Mouse (Mus musculus): ENCODE results near the gene Tex44. TPM values are rescaled to one million over a fixed set of nuclear protein-coding genes. Genes with fewer than 3 reads are reported as not detected.
"Not testable (repeated sequence)": the region's sequence is repeated elsewhere in the genome, so short reads cannot be mapped to it uniquely, and the experiment has no call there.

Tex44 gene
- polyA plus RNA-seq, 1 experiment, result 0.74 TPM

GRCm38 (mm10) chr1:86464223-86464874, 38.2 kb downstream of the Tex44 start:
- H3K4me1 ChIP-seq (replicated peaks; ENCODE audit: control insufficient read depth, insufficient read depth, low read length), result no peaks in the 10 kb centered on the region
- TF ChIP-seq POLR2A (IDR thresholded peaks at IDR 0.05; ENCODE audit: control insufficient read depth, extremely low read depth, insufficient read depth, low read length, poor library complexity) (no peak), CTCF (IDR thresholded peaks at IDR 0.05; ENCODE audit: borderline replicate concordance, control insufficient read depth, extremely low read depth, insufficient read depth, low read length, poor library complexity) (no peak)
- no peak overlapping the region for H3K27ac ChIP-seq (ENCODE audit: control insufficient read depth, insufficient read depth, low read length)
- H3K4me3 ChIP-seq (ENCODE audit: control insufficient read depth, insufficient read depth, low read length), result no peak overlapping the region
- no peaks in the 10 kb centered on the region for H3K36me3 ChIP-seq (ENCODE audit: control insufficient read depth, insufficient read depth, low read length)
- no peak for DNase-seq
- 92% methylated on average over 9 of the region's 9 CpGs for WGBS
- no peaks in the 10 kb centered on the region for H3K27me3 ChIP-seq (ENCODE audit: control insufficient read depth, insufficient read depth, low read length)

- Histone ChIP-seq H3K27me3 (ENCODE audit: control insufficient read depth, insufficient read depth, low read length) (no peaks in the 10 kb centered on the region), H3K36me3 (ENCODE audit: control insufficient read depth, insufficient read depth, low read length) (no peaks in the 10 kb centered on the region), H3K4me1 (replicated peaks; ENCODE audit: control insufficient read depth, insufficient read depth, low read length) (no peaks in the 10 kb centered on the region), H3K27ac (ENCODE audit: control insufficient read depth, insufficient read depth, low read length) (no peak overlapping the region), H3K4me3 (ENCODE audit: control insufficient read depth, insufficient read depth, low read length) (no peak overlapping the region)
- no peak for DNase-seq
- WGBS, result 93% methylated on average over 4 of the region's 4 CpGs
- TF ChIP-seq CTCF (IDR thresholded peaks at IDR 0.05; ENCODE audit: borderline replicate concordance, control insufficient read depth, extremely low read depth, insufficient read depth, low read length, poor library complexity) (no peak), POLR2A (IDR thresholded peaks at IDR 0.05; ENCODE audit: control insufficient read depth, extremely low read depth, insufficient read depth, low read length, poor library complexity) (no peak)
Observed at GRCm38 (mm10) chr1:86464875-86465224, 38.7 kb downstream of the Tex44 start.

GRCm38 (mm10) chr1:86467416-86467815, 41.3 kb downstream of the Tex44 start:
- Histone ChIP-seq H3K4me3 (ENCODE audit: control insufficient read depth, insufficient read depth, low read length) (no peak overlapping the region), H3K27ac (ENCODE audit: control insufficient read depth, insufficient read depth, low read length) (no peak overlapping the region), H3K4me1 (replicated peaks; ENCODE audit: control insufficient read depth, insufficient read depth, low read length) (peaks cover 6% of the 10 kb centered on the region), H3K36me3 (ENCODE audit: control insufficient read depth, insufficient read depth, low read length) (no peaks in the 10 kb centered on the region), H3K27me3 (ENCODE audit: control insufficient read depth, insufficient read depth, low read length) (no peaks in the 10 kb centered on the region)
- DNase-seq, result no peak
- no peak for TF ChIP-seq POLR2A (IDR thresholded peaks at IDR 0.05; ENCODE audit: control insufficient read depth, extremely low read depth, insufficient read depth, low read length, poor library complexity)
- TF ChIP-seq CTCF (IDR thresholded peaks at IDR 0.05; ENCODE audit: borderline replicate concordance, control insufficient read depth, extremely low read depth, insufficient read depth, low read length, poor library complexity), result no peak
- 94% methylated on average over 8 of the region's 8 CpGs for WGBS

GRCm38 (mm10) chr1:86469876-86470275, 43.7 kb downstream of the Tex44 start:
- no peaks in the 10 kb centered on the region for H3K27me3 ChIP-seq (ENCODE audit: control insufficient read depth, insufficient read depth, low read length)
- H3K4me3 ChIP-seq (ENCODE audit: control insufficient read depth, insufficient read depth, low read length), result no peak overlapping the region
- TF ChIP-seq CTCF (IDR thresholded peaks at IDR 0.05; ENCODE audit: borderline replicate concordance, control insufficient read depth, extremely low read depth, insufficient read depth, low read length, poor library complexity) (no peak), POLR2A (IDR thresholded peaks at IDR 0.05; ENCODE audit: control insufficient read depth, extremely low read depth, insufficient read depth, low read length, poor library complexity) (no peak)
- H3K36me3 ChIP-seq (ENCODE audit: control insufficient read depth, insufficient read depth, low read length), result no peaks in the 10 kb centered on the region
- peaks cover 11% of the 10 kb centered on the region for H3K4me1 ChIP-seq (replicated peaks; ENCODE audit: control insufficient read depth, insufficient read depth, low read length)
- 88% methylated on average over 4 of the region's 4 CpGs for WGBS
- no peak for DNase-seq
- no peak overlapping the region for H3K27ac ChIP-seq (ENCODE audit: control insufficient read depth, insufficient read depth, low read length)

- 90% methylated on average over 12 of the region's 12 CpGs for WGBS
Observed at GRCm38 (mm10) chr1:86470519-86471181, 44.5 kb downstream of the Tex44 start.

GRCm38 (mm10) chr1:86471504-86471961, 45.4 kb downstream of the Tex44 start:
- peak; percentile 34 for DNase-seq
- H3K4me1 ChIP-seq (replicated peaks; ENCODE audit: control insufficient read depth, insufficient read depth, low read length), result peaks cover 11% of the 10 kb centered on the region
- H3K36me3 ChIP-seq (ENCODE audit: control insufficient read depth, insufficient read depth, low read length); H3K27ac ChIP-seq (ENCODE audit: control insufficient read depth, insufficient read depth, low read length); H3K27me3 ChIP-seq (ENCODE audit: control insufficient read depth, insufficient read depth, low read length); H3K4me3 ChIP-seq (ENCODE audit: control insufficient read depth, insufficient read depth, low read length): not testable (repeated sequence)
- WGBS, result 73% methylated on average over 11 of the region's 11 CpGs

More at GRCm38 (mm10) chr1:86470519-86471181, 44.5 kb downstream of the Tex44 start:
- H3K36me3 ChIP-seq (ENCODE audit: control insufficient read depth, insufficient read depth, low read length), result no peaks in the 10 kb centered on the region
- H3K4me3 ChIP-seq (ENCODE audit: control insufficient read depth, insufficient read depth, low read length), result no peak overlapping the region
- TF ChIP-seq CTCF (IDR thresholded peaks at IDR 0.05; ENCODE audit: borderline replicate concordance, control insufficient read depth, extremely low read depth, insufficient read depth, low read length, poor library complexity) (no peak), POLR2A (IDR thresholded peaks at IDR 0.05; ENCODE audit: control insufficient read depth, extremely low read depth, insufficient read depth, low read length, poor library complexity) (no peak)
- H3K4me1 ChIP-seq (replicated peaks; ENCODE audit: control insufficient read depth, insufficient read depth, low read length), result peaks cover 11% of the 10 kb centered on the region
- DNase-seq, result no peak
- no peaks in the 10 kb centered on the region for H3K27me3 ChIP-seq (ENCODE audit: control insufficient read depth, insufficient read depth, low read length)
- H3K27ac ChIP-seq (ENCODE audit: control insufficient read depth, insufficient read depth, low read length), result no peak overlapping the region

All from thymus, adult 2 months (tissue).